Mouse (Mus musculus): ENCODE measurements at regions not wholly inside any gene's neighbourhood (a gene's known extent, or its start where the extent isn't known, plus 50 kb on each side); places are given as distances from the start of the nearest gene placed in this dataset.
A peak's percentile ranks its signal among the peaks of the same experiment; 100 is the strongest.

- H3K36me3 ChIP-seq: no peaks in the 10 kb centered on the region
- H3K27ac ChIP-seq (replicated peaks): no peak overlapping the region
- 0 out of 2 replicates have a peak, but pooled peaks cover 2% of the 10 kb centered on the region for H3K27me3 ChIP-seq
- H3K4me2 ChIP-seq: no peak overlapping the region
- no peak overlapping the region for H3K4me3 ChIP-seq
- no peak overlapping the region for H3K9ac ChIP-seq
- 89% methylated on average over 5 of the region's 5 CpGs for WGBS
- H3K4me1 ChIP-seq (replicated peaks): peaks cover 7% of the 10 kb centered on the region; the same call in 1 of the 2 replicates
- no peaks in the 10 kb centered on the region for H3K9me3 ChIP-seq
- no peak for ATAC-seq (ENCODE audit: low FRiP score, low read depth)
These were observed 274.3 kb upstream of the Gm4791 start for GRCm38 (mm10) chr9:46724231-46724630.

DNA sequence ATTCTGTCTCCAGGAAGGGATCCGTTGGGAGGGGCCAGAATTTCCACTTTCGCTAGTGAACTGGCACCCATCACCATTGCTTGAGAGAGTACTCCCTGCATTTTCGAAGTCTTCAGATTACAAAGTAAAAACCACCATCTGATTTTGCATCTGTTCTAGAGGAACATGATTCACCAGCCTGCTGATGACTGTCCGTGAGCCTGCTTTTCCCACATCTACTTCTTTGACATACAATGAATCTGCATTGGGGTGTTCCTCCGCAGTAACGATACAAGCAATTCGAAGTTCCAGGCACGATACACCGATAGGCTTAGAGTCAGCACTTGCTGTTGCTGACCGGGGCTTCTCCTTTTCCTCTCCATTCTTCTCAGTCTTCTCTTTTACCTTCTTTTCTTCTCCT lies 285.1 kb upstream of the Gm4791 start:
- Histone ChIP-seq H3K9ac (no peak overlapping the region), H3K4me1 (replicated peaks) (no peaks in the 10 kb centered on the region), H3K27me3 (no peaks in the 10 kb centered on the region), H3K36me3 (no peaks in the 10 kb centered on the region), H3K4me2 (no peak overlapping the region), H3K4me3 (no peak overlapping the region), H3K27ac (replicated peaks) (no peak overlapping the region), H3K9me3 (no peaks in the 10 kb centered on the region)
- WGBS: 92% methylated on average over 10 of the region's 10 CpGs
- ATAC-seq (ENCODE audit: low FRiP score, low read depth): no peak

DNA sequence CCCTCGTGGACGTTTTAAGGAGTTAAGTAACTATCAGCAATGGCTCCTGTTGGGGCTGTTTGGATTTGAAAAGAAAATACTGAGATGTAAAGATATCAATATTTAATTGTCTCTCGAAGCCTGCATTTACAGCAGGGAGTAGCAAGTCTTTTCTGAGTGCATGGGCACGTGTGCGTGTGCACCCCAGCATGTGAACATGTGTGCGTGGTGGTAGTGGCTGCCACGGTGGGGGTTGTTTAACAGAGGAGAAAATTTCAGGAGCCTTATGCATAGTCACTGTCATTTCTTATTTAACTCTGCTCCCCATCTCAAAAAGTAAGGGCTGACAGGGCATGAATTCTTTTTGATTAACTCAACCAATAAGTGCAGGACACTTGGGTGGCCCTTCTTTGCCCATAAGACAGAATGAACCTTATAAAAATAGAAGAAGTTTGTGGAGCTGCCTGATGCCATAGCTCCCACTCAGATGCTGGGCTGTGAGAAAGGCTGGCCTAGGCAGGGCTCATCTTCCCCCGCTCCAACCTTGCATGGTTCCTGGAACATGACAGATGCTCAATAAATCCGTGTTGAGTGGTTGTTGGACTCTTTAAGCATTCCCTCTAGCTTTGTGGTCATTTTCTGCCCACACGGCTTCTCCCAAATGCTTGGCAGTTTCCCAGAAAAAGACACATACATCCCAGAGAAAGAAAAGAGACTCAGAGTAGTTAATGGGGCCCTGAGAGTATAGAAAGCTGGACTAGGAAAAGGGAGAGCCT lies 294.2 kb upstream of the Gm4791 start:
- 44% methylated on average over 10 of the region's 10 CpGs for WGBS
- Histone ChIP-seq H3K4me2 (no peak overlapping the region), H3K4me3 (no peak overlapping the region), H3K36me3 (no peaks in the 10 kb centered on the region), H3K4me1 (replicated peaks) (peaks cover 19% of the 10 kb centered on the region), H3K9ac (no peak overlapping the region), H3K9me3 (no peaks in the 10 kb centered on the region), H3K27ac (replicated peaks) (no peak overlapping the region), H3K27me3 (no peaks in the 10 kb centered on the region)
- no peak for ATAC-seq (ENCODE audit: low FRiP score, low read depth)

DNA sequence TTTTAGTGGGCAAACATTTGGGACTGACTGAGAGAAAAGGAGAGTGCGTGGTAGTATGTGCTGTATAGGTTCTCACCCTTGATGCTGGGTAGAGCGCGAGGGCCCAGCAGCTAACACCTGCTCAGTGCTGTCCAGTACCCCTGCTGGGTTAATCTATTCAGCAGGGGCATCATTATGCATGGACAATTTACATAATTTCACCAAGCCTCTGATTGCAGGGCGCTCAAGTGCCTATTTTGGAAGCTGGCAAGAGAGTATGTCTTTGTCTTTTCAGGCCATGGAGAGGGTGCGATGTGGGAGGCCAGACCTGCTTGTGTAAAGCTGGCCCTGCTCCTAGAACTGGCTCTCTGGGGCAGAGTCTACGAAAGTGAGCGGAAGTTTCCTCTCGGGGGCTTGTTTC lies 294.9 kb upstream of the Gm4791 start:
- Histone ChIP-seq H3K36me3 (no peaks in the 10 kb centered on the region), H3K27me3 (no peaks in the 10 kb centered on the region), H3K4me1 (replicated peaks) (peaks cover 19% of the 10 kb centered on the region), H3K27ac (replicated peaks) (peak overlapping the region; percentile 7; the same call in 1 of the 2 replicates), H3K9ac (no peak overlapping the region), H3K4me2 (no peak overlapping the region), H3K4me3 (no peak overlapping the region), H3K9me3 (no peaks in the 10 kb centered on the region)
- ATAC-seq (ENCODE audit: low FRiP score, low read depth): no peak; the same call in 1 of the 2 replicates
- WGBS: 26% methylated on average over 8 of the region's 8 CpGs

GRCm38 (mm10) chr9:46702901-46703636 lies 295.5 kb upstream of the Gm4791 start:
- ATAC-seq (ENCODE audit: low FRiP score, low read depth): no peak
- Histone ChIP-seq H3K4me3 (no peak overlapping the region), H3K4me1 (replicated peaks) (peaks cover 19% of the 10 kb centered on the region), H3K27me3 (no peaks in the 10 kb centered on the region), H3K9ac (no peak overlapping the region), H3K36me3 (no peaks in the 10 kb centered on the region), H3K9me3 (no peaks in the 10 kb centered on the region), H3K4me2 (no peak overlapping the region), H3K27ac (replicated peaks) (peak overlapping the region; percentile 7; the same call in 1 of the 2 replicates)
- WGBS: 37% methylated on average over 13 of the region's 13 CpGs

GRCm38 (mm10) chr9:46702053-46702900 lies 296.3 kb upstream of the Gm4791 start:
- Histone ChIP-seq H3K36me3 (no peaks in the 10 kb centered on the region), H3K4me2 (peak overlapping the region; percentile 23; the same call in 1 of the 2 replicates)

DNA sequence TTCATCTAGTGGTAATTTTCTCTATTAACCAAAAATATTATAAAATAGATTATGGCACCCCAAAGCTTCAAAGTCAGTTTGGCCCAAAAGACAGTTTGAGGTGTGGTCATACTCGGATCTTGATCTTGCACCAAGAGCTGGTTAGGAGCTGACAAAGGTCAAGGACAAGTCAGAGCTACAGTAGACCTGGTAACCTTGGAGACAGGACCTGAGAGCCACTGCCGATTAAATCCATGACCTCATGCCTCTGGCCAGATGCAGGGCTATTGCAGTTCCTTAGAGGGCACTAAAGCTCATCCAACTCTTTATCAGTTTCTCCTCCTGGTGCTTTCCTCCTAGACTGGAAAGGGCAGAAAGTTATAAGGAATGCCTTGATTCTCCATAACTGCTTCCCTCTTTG lies 302.4 kb upstream of the Gm4791 start:
- ATAC-seq (ENCODE audit: low FRiP score, low read depth): no peak
- WGBS: 76% methylated on average over 2 of the region's 2 CpGs

More at GRCm38 (mm10) chr9:46702053-46702900, 296.3 kb upstream of the Gm4791 start:
- 10% methylated on average over 16 of the region's 16 CpGs for WGBS
- no peaks in the 10 kb centered on the region for H3K9me3 ChIP-seq
- H3K9ac ChIP-seq: no peak overlapping the region
- ATAC-seq (ENCODE audit: low FRiP score, low read depth): no peak; the same call in 1 of the 2 replicates
- H3K27ac ChIP-seq (replicated peaks): peak overlapping the region; percentile 65
- H3K4me3 ChIP-seq: no peak overlapping the region
- H3K27me3 ChIP-seq: no peaks in the 10 kb centered on the region
- peaks cover 19% of the 10 kb centered on the region for H3K4me1 ChIP-seq (replicated peaks)

DNA sequence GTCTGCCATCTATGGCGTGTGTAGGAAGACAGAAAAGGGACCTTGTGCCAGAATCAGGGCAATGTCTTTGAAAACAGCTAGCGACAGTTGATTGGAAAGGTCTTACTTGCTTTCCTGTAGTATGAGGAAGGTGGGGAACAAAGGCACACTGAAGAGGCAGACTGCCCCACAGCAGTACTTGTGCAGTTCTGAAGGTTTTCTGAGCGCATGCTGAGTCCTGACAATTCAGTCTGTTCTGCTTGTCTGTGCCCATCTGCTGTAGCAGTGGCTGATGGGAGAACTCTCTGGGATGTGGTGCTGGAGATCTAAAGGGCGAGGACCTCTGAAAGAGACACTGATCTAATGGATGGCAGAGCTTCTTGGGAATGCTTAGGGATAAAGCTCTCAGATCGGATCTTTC lies 309.2 kb upstream of the Gm4791 start:
- H3K9ac ChIP-seq: no peak overlapping the region
- WGBS: 74% methylated on average over 5 of the region's 5 CpGs
- H3K4me3 ChIP-seq: no peak overlapping the region
- no peaks in the 10 kb centered on the region for H3K36me3 ChIP-seq
- no peak for ATAC-seq (ENCODE audit: low FRiP score, low read depth)
- no peak overlapping the region for H3K4me2 ChIP-seq
- H3K4me1 ChIP-seq (replicated peaks): 0 out of 2 replicates have a peak, but pooled peaks cover 6% of the 10 kb centered on the region
- H3K27me3 ChIP-seq: no peaks in the 10 kb centered on the region
- H3K9me3 ChIP-seq: no peaks in the 10 kb centered on the region
- no peak overlapping the region for H3K27ac ChIP-seq (replicated peaks)

More for the DNA sequence above, 302.4 kb upstream of the Gm4791 start:
- Histone ChIP-seq H3K4me1 (replicated peaks) (0 out of 2 replicates have a peak, but pooled peaks cover 6% of the 10 kb centered on the region), H3K4me3 (no peak overlapping the region), H3K27ac (replicated peaks) (no peak overlapping the region), H3K27me3 (no peaks in the 10 kb centered on the region), H3K9me3 (no peaks in the 10 kb centered on the region), H3K36me3 (no peaks in the 10 kb centered on the region), H3K4me2 (no peak overlapping the region), H3K9ac (no peak overlapping the region)

DNA sequence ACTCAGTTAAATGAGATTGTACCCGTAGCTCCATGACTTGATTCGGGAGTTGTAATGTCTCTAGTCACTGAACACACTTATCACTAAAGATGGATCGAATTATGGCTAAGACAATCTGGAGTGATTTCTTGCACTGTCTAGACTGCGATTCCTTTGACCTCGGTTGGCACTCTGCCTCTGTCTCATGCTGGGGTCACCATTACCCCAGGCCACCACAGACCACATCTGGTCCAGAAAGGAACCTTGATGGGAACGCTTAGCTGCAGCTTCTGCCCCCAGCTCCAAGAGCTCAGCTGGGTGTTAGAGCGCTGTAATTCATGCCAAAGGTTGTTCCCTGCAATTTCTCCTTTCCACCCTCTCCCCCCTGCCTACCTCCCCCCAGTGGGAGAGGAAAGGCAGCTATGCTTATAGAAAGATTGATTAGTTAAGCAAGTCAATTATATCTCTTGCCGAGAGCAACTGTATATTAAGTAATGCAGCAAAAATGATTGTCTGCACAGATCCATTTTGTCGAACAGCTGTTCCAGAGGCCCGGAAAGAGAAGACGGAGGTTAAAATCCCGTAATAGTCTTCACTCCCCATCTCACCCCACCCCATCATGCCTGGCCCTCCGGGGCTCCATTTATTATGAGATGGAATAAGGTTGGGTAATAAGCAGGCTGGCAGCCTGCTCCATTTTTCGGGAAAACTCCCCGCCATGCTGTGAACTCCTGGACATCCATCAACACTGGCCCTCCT lies 314.3 kb upstream of the Gm4791 start:
- Histone ChIP-seq H3K9ac (no peak overlapping the region), H3K36me3 (no peaks in the 10 kb centered on the region), H3K4me1 (replicated peaks) (peaks cover 5% of the 10 kb centered on the region), H3K27me3 (no peaks in the 10 kb centered on the region), H3K9me3 (no peaks in the 10 kb centered on the region), H3K4me2 (no peak overlapping the region), H3K27ac (replicated peaks) (peak overlapping the region; percentile 21), H3K4me3 (no peak overlapping the region)
- ATAC-seq (ENCODE audit: low FRiP score, low read depth): peak; percentile 68; the same call in 1 of the 2 replicates
- WGBS: 48% methylated on average over 15 of the region's 15 CpGs

GRCm38 (mm10) chr9:46672050-46672449 lies 326.5 kb upstream of the Gm4791 start:
- 39% methylated on average over 3 of the region's 3 CpGs for WGBS
- no peaks in the 10 kb centered on the region for H3K36me3 ChIP-seq

GRCm38 (mm10) chr9:46654422-46654821 lies 334.6 kb upstream of the 4931429L15Rik start:
- Histone ChIP-seq H3K9ac (no peak overlapping the region), H3K4me1 (replicated peaks) (no peaks in the 10 kb centered on the region), H3K4me3 (no peak overlapping the region), H3K9me3 (no peaks in the 10 kb centered on the region), H3K36me3 (no peaks in the 10 kb centered on the region), H3K4me2 (no peak overlapping the region), H3K27ac (replicated peaks) (no peak overlapping the region), H3K27me3 (no peaks in the 10 kb centered on the region)
- no peak for ATAC-seq (ENCODE audit: low FRiP score, low read depth)
- 84% methylated on average over 8 of the region's 8 CpGs for WGBS

More at GRCm38 (mm10) chr9:46672050-46672449, 326.5 kb upstream of the Gm4791 start:
- H3K27ac ChIP-seq (replicated peaks): no peak overlapping the region
- ATAC-seq (ENCODE audit: low FRiP score, low read depth): no peak
- H3K4me2 ChIP-seq: no peak overlapping the region
- no peak overlapping the region for H3K4me3 ChIP-seq
- no peaks in the 10 kb centered on the region for H3K9me3 ChIP-seq
- H3K4me1 ChIP-seq (replicated peaks): no peaks in the 10 kb centered on the region
- no peak overlapping the region for H3K9ac ChIP-seq
- H3K27me3 ChIP-seq: no peaks in the 10 kb centered on the region
